Mouse (Mus musculus): ENCODE results near the gene Cdkal1. TPM values are rescaled to one million over a fixed set of nuclear protein-coding genes. Genes with fewer than 3 reads are reported as not detected.

The Cdkal1 gene
- polyA plus RNA-seq, 2 experiments: 10.8 to 29.8 TPM

- ATAC-seq (ENCODE audit: low FRiP score, low read depth) (no peak), DNase-seq (ENCODE audit: low spot score) (no peak)
- Histone ChIP-seq H3K36me3 (ENCODE audit: control insufficient read depth, insufficient read depth, low read length) (no peaks in the 10 kb centered on the region), H3K27ac (replicated peaks; ENCODE audit: low read depth, low read length) (no peak overlapping the region), H3K4me3 (replicated peaks; ENCODE audit: low read length) (no peak overlapping the region), H3K9ac (ENCODE audit: low read depth, low read length, severe bottlenecking) (no peak overlapping the region), H3K9me3 (ENCODE audit: control insufficient read depth, low read length) (no peaks in the 10 kb centered on the region), H3K27me3 (ENCODE audit: control insufficient read depth, insufficient read depth, low read length) (no peaks in the 10 kb centered on the region), H3K4me1 (ENCODE audit: control insufficient read depth, insufficient read depth, low read length) (no peaks in the 10 kb centered on the region), H3K4me2 (replicated peaks; ENCODE audit: low read depth, low read length, severe bottlenecking) (no peak overlapping the region)
- TF ChIP-seq POLR2A (IDR thresholded peaks at IDR 0.05; ENCODE audit: borderline replicate concordance, extremely low read depth, insufficient read depth, insufficient read length): no peak
- 58% methylated on average over 4 of the region's 4 CpGs for WGBS
Measured at GRCm38 (mm10) chr13:29476421-29476820, 379.1 kb downstream of the Cdkal1 start.

- no peaks in the 10 kb centered on the region for H3K36me3 ChIP-seq (ENCODE audit: control insufficient read depth, insufficient read depth, low read length)
- H3K9me3 ChIP-seq (ENCODE audit: control insufficient read depth, low read length): no peaks in the 10 kb centered on the region
- no peaks in the 10 kb centered on the region for H3K4me1 ChIP-seq (ENCODE audit: control insufficient read depth, insufficient read depth, low read length)
- WGBS: 93% methylated on average over 9 of the region's 9 CpGs
- TF ChIP-seq POLR2A (IDR thresholded peaks at IDR 0.05; ENCODE audit: borderline replicate concordance, extremely low read depth, insufficient read depth, insufficient read length): no peak
- H3K4me3 ChIP-seq (replicated peaks; ENCODE audit: low read length): no peak overlapping the region
- no peak overlapping the region for H3K9ac ChIP-seq (ENCODE audit: low read depth, low read length, severe bottlenecking)
- no peak for ATAC-seq (ENCODE audit: low FRiP score, low read depth)
- H3K4me2 ChIP-seq (replicated peaks; ENCODE audit: low read depth, low read length, severe bottlenecking): no peak overlapping the region
- DNase-seq (ENCODE audit: low spot score): no peak
- H3K27me3 ChIP-seq (ENCODE audit: control insufficient read depth, insufficient read depth, low read length): no peaks in the 10 kb centered on the region
- H3K27ac ChIP-seq (replicated peaks; ENCODE audit: low read depth, low read length): no peak overlapping the region
Measured at GRCm38 (mm10) chr13:29474301-29474700, 381.2 kb downstream of the Cdkal1 start.

GRCm38 (mm10) chr13:29473779-29474178 lies 381.7 kb downstream of the Cdkal1 start:
- Histone ChIP-seq H3K9ac (ENCODE audit: low read depth, low read length, severe bottlenecking) (no peak overlapping the region), H3K4me2 (replicated peaks; ENCODE audit: low read depth, low read length, severe bottlenecking) (no peak overlapping the region), H3K27ac (replicated peaks; ENCODE audit: low read depth, low read length) (no peak overlapping the region), H3K9me3 (ENCODE audit: control insufficient read depth, low read length) (no peaks in the 10 kb centered on the region), H3K4me1 (ENCODE audit: control insufficient read depth, insufficient read depth, low read length) (no peaks in the 10 kb centered on the region), H3K36me3 (ENCODE audit: control insufficient read depth, insufficient read depth, low read length) (no peaks in the 10 kb centered on the region), H3K27me3 (ENCODE audit: control insufficient read depth, insufficient read depth, low read length) (no peaks in the 10 kb centered on the region), H3K4me3 (replicated peaks; ENCODE audit: low read length) (no peak overlapping the region)
- WGBS: 92% methylated on average over 1 of the region's 1 CpGs
- DNase-seq (ENCODE audit: low spot score) (no peak), ATAC-seq (ENCODE audit: low FRiP score, low read depth) (no peak)
- TF ChIP-seq POLR2A (IDR thresholded peaks at IDR 0.05; ENCODE audit: borderline replicate concordance, extremely low read depth, insufficient read depth, insufficient read length): no peak

- Histone ChIP-seq H3K4me2 (replicated peaks; ENCODE audit: low read depth, low read length, severe bottlenecking) (no peak overlapping the region), H3K9me3 (ENCODE audit: control insufficient read depth, low read length) (no peaks in the 10 kb centered on the region), H3K36me3 (ENCODE audit: control insufficient read depth, insufficient read depth, low read length) (no peaks in the 10 kb centered on the region), H3K27me3 (ENCODE audit: control insufficient read depth, insufficient read depth, low read length) (no peaks in the 10 kb centered on the region), H3K4me3 (replicated peaks; ENCODE audit: low read length) (no peak overlapping the region), H3K4me1 (ENCODE audit: control insufficient read depth, insufficient read depth, low read length) (0 out of 2 replicates have a peak, but pooled peaks cover 4% of the 10 kb centered on the region), H3K27ac (replicated peaks; ENCODE audit: low read depth, low read length) (no peak overlapping the region), H3K9ac (ENCODE audit: low read depth, low read length, severe bottlenecking) (no peak overlapping the region)
- no peak for ATAC-seq (ENCODE audit: low FRiP score, low read depth)
- no peak for TF ChIP-seq POLR2A (IDR thresholded peaks at IDR 0.05; ENCODE audit: borderline replicate concordance, extremely low read depth, insufficient read depth, insufficient read length)
- WGBS: 85% methylated on average over 6 of the region's 6 CpGs
- DNase-seq (ENCODE audit: low spot score): no peak
Measured at GRCm38 (mm10) chr13:29462271-29462670, 393.2 kb downstream of the Cdkal1 start.

GRCm38 (mm10) chr13:29460741-29461140 lies 394.7 kb downstream of the Cdkal1 start:
- no peak for ATAC-seq (ENCODE audit: low FRiP score, low read depth)
- Histone ChIP-seq H3K27ac (replicated peaks; ENCODE audit: low read depth, low read length) (no peak overlapping the region), H3K4me3 (replicated peaks; ENCODE audit: low read length) (no peak overlapping the region), H3K36me3 (ENCODE audit: control insufficient read depth, insufficient read depth, low read length) (no peaks in the 10 kb centered on the region), H3K4me1 (ENCODE audit: control insufficient read depth, insufficient read depth, low read length) (0 out of 2 replicates have a peak, but pooled peaks cover 4% of the 10 kb centered on the region), H3K9ac (ENCODE audit: low read depth, low read length, severe bottlenecking) (no peak overlapping the region), H3K9me3 (ENCODE audit: control insufficient read depth, low read length) (no peaks in the 10 kb centered on the region), H3K27me3 (ENCODE audit: control insufficient read depth, insufficient read depth, low read length) (no peaks in the 10 kb centered on the region), H3K4me2 (replicated peaks; ENCODE audit: low read depth, low read length, severe bottlenecking) (no peak overlapping the region)
- DNase-seq (ENCODE audit: low spot score): no peak
- TF ChIP-seq POLR2A (IDR thresholded peaks at IDR 0.05; ENCODE audit: borderline replicate concordance, extremely low read depth, insufficient read depth, insufficient read length): no peak
- 26% methylated on average over 5 of the region's 5 CpGs for WGBS

GRCm38 (mm10) chr13:29458385-29458784 lies 397.1 kb downstream of the Cdkal1 start:
- no peak overlapping the region for H3K9ac ChIP-seq (ENCODE audit: low read depth, low read length, severe bottlenecking)
- no peak overlapping the region for H3K4me2 ChIP-seq (replicated peaks; ENCODE audit: low read depth, low read length, severe bottlenecking)
- H3K27me3 ChIP-seq (ENCODE audit: control insufficient read depth, insufficient read depth, low read length): no peaks in the 10 kb centered on the region
- no peaks in the 10 kb centered on the region for H3K9me3 ChIP-seq (ENCODE audit: control insufficient read depth, low read length)
- ATAC-seq (ENCODE audit: low FRiP score, low read depth): no peak
- 0 out of 2 replicates have a peak, but pooled peaks cover 4% of the 10 kb centered on the region for H3K4me1 ChIP-seq (ENCODE audit: control insufficient read depth, insufficient read depth, low read length)
- TF ChIP-seq POLR2A (IDR thresholded peaks at IDR 0.05; ENCODE audit: borderline replicate concordance, extremely low read depth, insufficient read depth, insufficient read length): no peak
- no peak for DNase-seq (ENCODE audit: low spot score)
- no peak overlapping the region for H3K4me3 ChIP-seq (replicated peaks; ENCODE audit: low read length)
- H3K36me3 ChIP-seq (ENCODE audit: control insufficient read depth, insufficient read depth, low read length): no peaks in the 10 kb centered on the region
- 17% methylated on average over 1 of the region's 1 CpGs for WGBS
- no peak overlapping the region for H3K27ac ChIP-seq (replicated peaks; ENCODE audit: low read depth, low read length)

Measured in limb, embryonic 14.5 days (tissue).